Mouse (Mus musculus) liver, postnatal 0 days (tissue): ENCODE results near the gene B3gnt4. TPM values are rescaled to one million over a fixed set of nuclear protein-coding genes. Genes with fewer than 3 reads are reported as not detected.
"Not testable (repeated sequence)": the region's sequence is repeated elsewhere in the genome, so short reads cannot be mapped to it uniquely, and the experiment has no call there.

Source experiments
- ATAC-seq: fragments of 200-750 bp; cut with Nextera tagmentation; 2 replicates; pipeline ENCODE4 v1.8.0; 2017; ENCODE audit warnings: mild to moderate bottlenecking, moderate library complexity
- DNase-seq: peaks from one replicate; pipeline ENCODE4 v3.0.0-alpha.2; 2016
- H3K27ac ChIP-seq: fragments of 300-500 bp; sonication (generic); 2 replicates; pipeline ENCODE4 v1.5.1; 2014; ENCODE audit warnings: antibody characterized with exemption, moderate library complexity, mild to moderate bottlenecking, low read depth
- H3K27me3 ChIP-seq: fragments of 300-500 bp; sonication (generic); 2 replicates; pipeline ENCODE4 v1.6.1; 2014; ENCODE audit warnings: low read length, control low read depth, mixed read lengths; ENCODE audit not compliant: insufficient read depth
- H3K36me3 ChIP-seq: fragments of 300-500 bp; sonication (generic); replicated peaks from 2 replicates; pipeline ENCODE4 v1.6.1; 2014; ENCODE audit warnings: mild to moderate bottlenecking, control low read depth, low read length, moderate library complexity, mixed read lengths; ENCODE audit not compliant: insufficient read depth
- H3K4me1 ChIP-seq: fragments of 300-500 bp; sonication (generic); 2 replicates; pipeline ENCODE4 v1.6.1; 2014; ENCODE audit warnings: antibody characterized with exemption, mild to moderate bottlenecking, control low read depth; ENCODE audit not compliant: insufficient read depth
- H3K4me2 ChIP-seq: fragments of 300-500 bp; sonication (generic); 2 replicates; pipeline ENCODE4 v1.6.1; 2014; ENCODE audit warnings: low read depth, mild to moderate bottlenecking, low read length, moderate library complexity, mixed read lengths
- H3K4me3 ChIP-seq: fragments of 300-500 bp; sonication (generic); 2 replicates; pipeline ENCODE4 v1.5.1; 2014; ENCODE audit warnings: low read depth, low read length
- H3K9ac ChIP-seq: fragments of 300-500 bp; sonication (generic); replicated peaks from 2 replicates; pipeline ENCODE4 v1.6.1; 2014; ENCODE audit warnings: mild to moderate bottlenecking, moderate library complexity
- H3K9me3 ChIP-seq: fragments of 300-500 bp; sonication (generic); 2 replicates; pipeline ENCODE4 v1.6.1; 2016; ENCODE audit warnings: mild to moderate bottlenecking, control low read depth, low read length, mixed read lengths
- CTCF ChIP-seq: sonication (generic); IDR thresholded peaks from 2 replicates; pipeline ENCODE4 v1.5.1; 2016; ENCODE audit warnings: antibody characterized with exemption, low read depth
- EP300 ChIP-seq: IDR thresholded peaks from 2 replicates; pipeline ENCODE4 v1.6.1; 2016; ENCODE audit warnings: antibody characterized with exemption, low read depth, mild to moderate bottlenecking
- WGBS: fragments of 180-500 bp; shearing (Covaris S2); extraction: QIAGEN DNeasy Blood & Tissue Kit; methylation state at CpG from one replicate; pipeline ENCODE4 v1.1.7; 2014; ENCODE audit not compliant: insufficient replicate concordance; 5-methylcytosine and 5-hydroxymethylcytosine counted together
- polyA plus RNA-seq: library from polyadenylated mRNA; unstranded; fragments of >200 nt; fragmentation: Nextera tagmentation; extraction: Ambion mirVana; gene quantifications from 2 replicates; pipeline ENCODE4 v1.2.1, GENCODE M21; 2015

B3gnt4 gene
- polyA plus RNA-seq, 1 experiment from 2014 or later, result not detected

GRCm38 (mm10) chr5:123489112-123489785 lies 21.0 kb upstream of the B3gnt4 start, which contains the start of the genes Lrrc43 and Il31:
Gene Lrrc43, plus strand, starts transcription at chr5:123489305.
Gene Il31, minus strand, starts transcription at chr5:123489489.
- ATAC-seq (no peak), DNase-seq (no peak)
- H3K9me3 ChIP-seq, result no peaks in the 10 kb centered on the region
- no peaks in the 10 kb centered on the region for H3K4me1 ChIP-seq
- TF ChIP-seq EP300, result no peak
- no peak for TF ChIP-seq CTCF
- H3K4me3 ChIP-seq, result no peak within 1 kb of the TSS
- 0 out of 2 replicates have a peak within 1 kb of the TSS, but pooled peaks have one; percentile 13 for H3K4me2 ChIP-seq
- 11% methylated on average over 25 of the region's 25 CpGs for WGBS
- peaks cover 5% of the 10 kb centered on the region; the same call in 1 of the 2 replicates for H3K27me3 ChIP-seq
- no peak within 1 kb of the TSS for H3K27ac ChIP-seq
- no peaks in the 10 kb centered on the region for H3K36me3 ChIP-seq
- no peak within 1 kb of the TSS; the same call in 1 of the 2 replicates for H3K9ac ChIP-seq

GRCm38 (mm10) chr5:123489935-123490334 lies 20.3 kb upstream of the B3gnt4 start:
- H3K9ac ChIP-seq, result no peak overlapping the region
- no peak overlapping the region for H3K4me2 ChIP-seq
- no peak for DNase-seq
- H3K27ac ChIP-seq, result no peak overlapping the region
- H3K27me3 ChIP-seq, result peaks cover 5% of the 10 kb centered on the region; the same call in 1 of the 2 replicates
- no peak for TF ChIP-seq EP300
- TF ChIP-seq CTCF, result no peak
- no peaks in the 10 kb centered on the region for H3K4me1 ChIP-seq
- H3K4me3 ChIP-seq, result no peak overlapping the region
- H3K36me3 ChIP-seq, result no peaks in the 10 kb centered on the region
- WGBS, result 42% methylated on average over 9 of the region's 9 CpGs
- no peaks in the 10 kb centered on the region for H3K9me3 ChIP-seq
- no peak for ATAC-seq

- no peak overlapping the region for H3K4me2 ChIP-seq
- 34% methylated on average over 4 of the region's 4 CpGs for WGBS
- no peaks in the 10 kb centered on the region for H3K9me3 ChIP-seq
- DNase-seq (no peak), ATAC-seq (no peak)
- H3K27ac ChIP-seq, result no peak overlapping the region
- H3K4me1 ChIP-seq, result peaks cover 4% of the 10 kb centered on the region; the same call in 1 of the 2 replicates
- H3K36me3 ChIP-seq, result no peaks in the 10 kb centered on the region
- H3K9ac ChIP-seq, result no peak overlapping the region
- no peaks in the 10 kb centered on the region; the same call in 1 of the 2 replicates for H3K27me3 ChIP-seq
- no peak overlapping the region for H3K4me3 ChIP-seq
- peak; percentile 59 for TF ChIP-seq CTCF
- no peak for TF ChIP-seq EP300
Measured at GRCm38 (mm10) chr5:123499717-123500116, 10.5 kb upstream of the B3gnt4 start.

GRCm38 (mm10) chr5:123501973-123502372 lies 8.3 kb upstream of the B3gnt4 start:
- WGBS, result 58% methylated on average over 4 of the region's 4 CpGs

GRCm38 (mm10) chr5:123507936-123508723 lies 2.1 kb upstream of the B3gnt4 start:
- Histone ChIP-seq H3K4me2 (peak overlapping the region; percentile 88), H3K9ac (no peak overlapping the region), H3K4me3 (peak overlapping the region; percentile 54), H3K27me3 (peaks cover 42% of the 10 kb centered on the region), H3K4me1 (peaks cover 13% of the 10 kb centered on the region; the same call in 1 of the 2 replicates), H3K27ac (no peak overlapping the region), H3K36me3 (peaks cover 2% of the 10 kb centered on the region; the same call in 1 of the 2 replicates), H3K9me3 (no peaks in the 10 kb centered on the region)
- DNase-seq (peak; percentile 83), ATAC-seq (peak; percentile 83)
- TF ChIP-seq EP300 (no peak), CTCF (peak; percentile 23)
- 1% methylated on average over 59 of the region's 59 CpGs for WGBS

More at GRCm38 (mm10) chr5:123501973-123502372, 8.3 kb upstream of the B3gnt4 start:
- ATAC-seq (no peak), DNase-seq (no peak)
- no peaks in the 10 kb centered on the region for H3K36me3 ChIP-seq
- H3K9ac ChIP-seq, result no peak overlapping the region
- no peaks in the 10 kb centered on the region for H3K9me3 ChIP-seq
- H3K4me1 ChIP-seq, result peaks cover 4% of the 10 kb centered on the region; the same call in 1 of the 2 replicates
- no peak for TF ChIP-seq CTCF
- TF ChIP-seq EP300, result no peak
- H3K4me2 ChIP-seq, result no peak overlapping the region
- no peak overlapping the region for H3K4me3 ChIP-seq
- no peak overlapping the region for H3K27ac ChIP-seq
- peaks cover 10% of the 10 kb centered on the region for H3K27me3 ChIP-seq

- no peak for TF ChIP-seq EP300
- no peak for TF ChIP-seq CTCF
- ATAC-seq (no peak), DNase-seq (no peak)
- Histone ChIP-seq H3K9ac (no peak overlapping the region), H3K4me2 (peak overlapping the region; percentile 88), H3K4me3 (peak overlapping the region; percentile 54), H3K27ac (no peak overlapping the region), H3K9me3 (no peaks in the 10 kb centered on the region), H3K4me1 (peaks cover 13% of the 10 kb centered on the region; the same call in 1 of the 2 replicates), H3K27me3 (peaks cover 42% of the 10 kb centered on the region), H3K36me3 (peaks cover 2% of the 10 kb centered on the region; the same call in 1 of the 2 replicates)
- WGBS, result 13% methylated on average over 12 of the region's 12 CpGs
Measured at GRCm38 (mm10) chr5:123508921-123509320, 1.3 kb upstream of the B3gnt4 start.

- H3K9ac ChIP-seq, H3K9me3 ChIP-seq, H3K4me2 ChIP-seq, DNase-seq, H3K27ac ChIP-seq, H3K4me3 ChIP-seq, ATAC-seq, H3K36me3 ChIP-seq: not testable (repeated sequence)
- WGBS, result 67% methylated on average over 3 of the region's 3 CpGs
- Histone ChIP-seq H3K4me1 (peaks cover 13% of the 10 kb centered on the region; the same call in 1 of the 2 replicates), H3K27me3 (peaks cover 33% of the 10 kb centered on the region)
Measured at GRCm38 (mm10) chr5:123511426-123511825, 1.2 kb downstream of the B3gnt4 start.
